14 mouse cellular contexts compared by ENCODE assay signal in genomic region chr15:25281942-25282341, GRCm38 (mm10).
"Had no signal": no experiment of that assay in that cellular context is flagged by ENCODE, and none has a peak within 500 bp of the region (broad histone marks: within the 10 kb centered on the region; RNA-seq: fewer than 3 reads in every experiment).

No protein-coding gene starts in this region.

- H3K4me3 ChIP-seq: kidney, embryonic 15.5 days; limb, embryonic 10.5 days; liver, embryonic 15.5 days; midbrain, embryonic 12.5 days; myocyte; neural tube, embryonic 15.5 days had no signal

- DNase-seq: kidney, adult 2 months; kidney, postnatal 14 days; lung, adult 2 months; right cerebral cortex, adult 18-20 months; right cerebral cortex, postnatal 25 days; thymus, adult 18-20 months had no signal

- H3K4me1 ChIP-seq: liver, embryonic 15.5 days had no signal

- ATAC-seq: intestine, embryonic 16.5 days; lung, postnatal 0 days had no signal

- H3K27ac ChIP-seq: kidney, embryonic 15.5 days; limb, embryonic 10.5 days; liver, embryonic 15.5 days; midbrain, embryonic 12.5 days; neural tube, embryonic 15.5 days had no signal
